Mouse (Mus musculus) gastrocnemius, postnatal 10 days (tissue): ENCODE data around the gene Irf7. TPM values are rescaled to one million over a fixed set of nuclear protein-coding genes. Genes with fewer than 3 reads are reported as not detected.
A peak's percentile ranks its signal among the peaks of the same experiment; 100 is the strongest.

Source experiments
- DNase-seq: peaks from one replicate; pipeline ENCODE4 v3.0.0; 2021; ENCODE audit warnings: mixed read lengths
- long read RNA-seq, 2 experiments: library from polyadenylated mRNA; stranded (forward); transcript quantifications; one replicate each; pipeline ENCODE4 v2.0.0; 2021
- total RNA-seq, 2 experiments: library from RNA; stranded (reverse); gene quantifications; 2 replicates each; pipeline ENCODE4 v1.2.3; 2021

The Irf7 gene
- 1 to 10 TPM in 1 of 2 experiments, under 1 TPM in 1; 0.59 to 1.2 TPM for total RNA-seq
- long read RNA-seq, experiment 1, partial matches to known transcripts, result 0 of 3 reads
- long read RNA-seq, experiment 1, other reads (novel, unspliced or antisense), result 2 of 3 reads
- long read RNA-seq, experiment 2, partial matches to known transcripts, result 0 of 1 reads
- long read RNA-seq, experiment 2, other reads (novel, unspliced or antisense), result 0 of 1 reads

DNA sequence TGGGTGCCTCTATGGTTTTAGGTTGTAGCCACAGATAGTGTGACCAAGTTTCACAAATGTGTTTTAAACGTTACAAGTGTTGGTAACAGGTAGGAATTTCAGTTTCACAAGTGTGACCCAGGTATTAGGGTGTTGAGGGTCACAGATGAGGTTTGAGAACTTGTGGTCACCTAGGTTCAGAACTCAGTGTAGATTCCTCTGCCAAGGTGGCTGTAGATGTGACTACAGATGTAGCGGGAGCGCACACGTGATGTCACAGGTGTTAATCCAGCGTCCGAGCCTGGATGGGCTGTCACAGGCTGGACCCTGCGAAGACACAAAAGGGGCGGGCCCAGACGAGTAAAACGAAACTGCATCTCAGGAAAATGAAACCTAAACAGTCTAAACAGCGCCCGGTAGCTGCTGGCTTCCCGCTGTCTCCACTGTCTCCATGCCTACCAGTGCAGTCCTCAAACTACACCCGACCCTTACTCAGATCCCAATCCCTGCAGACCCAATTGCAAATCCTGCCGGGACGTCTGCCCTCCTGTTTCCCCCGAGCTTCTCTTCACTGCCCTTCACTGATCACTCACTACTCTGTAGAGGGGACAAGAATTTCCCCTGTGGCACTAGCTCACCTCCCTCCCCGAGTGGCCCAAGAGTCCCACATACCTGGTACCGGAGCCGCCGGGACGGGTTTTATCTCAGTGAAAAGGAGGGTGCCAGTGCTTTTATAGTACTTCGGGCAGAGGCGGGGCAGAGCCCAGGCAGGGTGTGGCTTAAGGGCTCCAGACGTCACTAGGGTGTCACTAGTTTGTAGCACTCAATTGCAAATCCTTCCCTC, at the start of gene Irf7:
TSS of gene Irf7 (minus strand) at position 743 of the 823 bp plus-strand sequence.
- DNase-seq, result peak; percentile 40

DNA sequence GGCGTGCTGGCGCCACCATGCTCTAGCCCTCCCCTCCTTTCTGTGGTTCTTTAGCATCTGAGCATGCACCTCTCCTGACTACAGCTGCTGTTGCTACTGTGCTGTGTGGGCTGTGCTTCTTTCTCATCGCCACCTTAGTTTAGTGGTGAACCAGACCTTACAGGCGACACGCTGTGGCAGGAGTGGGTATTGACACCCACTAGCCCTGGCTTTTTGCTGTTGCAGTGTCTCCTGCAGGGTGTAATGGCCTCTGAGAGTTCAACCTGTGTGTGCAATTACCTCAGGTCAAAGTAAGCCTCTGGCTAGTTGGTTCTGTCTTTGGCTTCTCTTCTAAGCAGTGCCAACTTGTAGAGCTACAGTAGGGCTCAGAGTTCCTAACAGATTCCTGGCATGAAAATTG, 49.7 kb upstream of the Irf7 start:
- no peak for DNase-seq

GRCm38 (mm10) chr7:141315076-141315475, 48.8 kb upstream of the Irf7 start:
- DNase-seq, result no peak

GRCm38 (mm10) chr7:141314416-141314815, 48.1 kb upstream of the Irf7 start:
- no peak for DNase-seq

- DNase-seq, result no peak
Observed at GRCm38 (mm10) chr7:141304537-141304936, 38.3 kb upstream of the Irf7 start.

GRCm38 (mm10) chr7:141302702-141303268, 36.5 kb upstream of the Irf7 start:
- no peak for DNase-seq

GRCm38 (mm10) chr7:141301386-141301785, 35.1 kb upstream of the Irf7 start:
- no peak for DNase-seq

- DNase-seq, result no peak
Observed at GRCm38 (mm10) chr7:141299175-141299574, 32.9 kb upstream of the Irf7 start.

GRCm38 (mm10) chr7:141297926-141298650, 31.8 kb upstream of the Irf7 start:
- no peak for DNase-seq

DNA sequence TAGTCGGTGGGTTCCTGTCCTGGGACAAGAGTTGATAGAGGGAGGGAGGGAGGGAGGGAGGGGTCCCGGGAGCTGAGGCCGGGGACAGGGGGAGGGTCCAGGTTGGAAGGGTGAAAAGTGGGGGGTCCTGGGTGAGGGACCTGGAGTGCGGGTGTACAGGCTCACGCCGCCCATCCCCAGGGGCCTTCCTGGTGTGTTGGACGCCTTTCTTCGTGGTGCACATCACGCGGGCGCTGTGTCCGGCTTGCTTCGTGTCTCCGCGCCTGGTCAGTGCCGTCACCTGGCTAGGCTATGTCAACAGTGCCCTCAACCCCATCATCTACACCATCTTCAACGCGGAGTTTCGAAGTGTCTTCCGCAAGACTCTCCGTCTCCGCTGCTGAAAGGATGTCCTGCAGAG, 28.2 kb upstream of the Irf7 start:
- DNase-seq, result no peak

DNA sequence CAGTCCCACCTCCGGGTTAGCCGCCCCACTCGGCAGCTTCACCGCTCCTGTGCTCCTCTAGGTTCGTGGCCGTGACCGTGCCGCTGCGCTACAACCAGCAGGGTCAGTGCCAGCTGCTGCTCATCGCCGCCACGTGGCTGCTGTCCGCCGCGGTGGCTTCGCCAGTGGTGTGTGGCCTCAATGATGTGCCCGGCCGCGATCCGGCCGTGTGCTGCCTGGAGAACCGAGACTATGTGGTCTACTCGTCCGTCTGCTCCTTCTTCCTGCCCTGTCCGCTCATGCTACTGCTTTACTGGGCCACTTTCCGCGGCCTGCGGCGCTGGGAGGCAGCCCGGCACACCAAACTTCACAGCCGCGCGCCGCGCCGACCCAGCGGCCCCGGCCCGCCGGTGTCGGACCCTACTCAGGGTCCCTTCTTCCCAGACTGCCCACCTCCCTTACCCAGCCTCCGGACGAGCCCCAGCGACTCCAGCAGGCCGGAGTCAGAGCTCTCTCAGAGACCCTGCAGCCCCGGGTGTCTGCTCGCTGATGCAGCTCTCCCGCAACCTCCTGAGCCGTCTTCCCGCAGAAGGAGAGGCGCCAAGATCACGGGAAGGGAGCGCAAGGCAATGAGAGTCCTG, 27.7 kb upstream of the Irf7 start:
- DNase-seq, result peak; percentile 52

DNA sequence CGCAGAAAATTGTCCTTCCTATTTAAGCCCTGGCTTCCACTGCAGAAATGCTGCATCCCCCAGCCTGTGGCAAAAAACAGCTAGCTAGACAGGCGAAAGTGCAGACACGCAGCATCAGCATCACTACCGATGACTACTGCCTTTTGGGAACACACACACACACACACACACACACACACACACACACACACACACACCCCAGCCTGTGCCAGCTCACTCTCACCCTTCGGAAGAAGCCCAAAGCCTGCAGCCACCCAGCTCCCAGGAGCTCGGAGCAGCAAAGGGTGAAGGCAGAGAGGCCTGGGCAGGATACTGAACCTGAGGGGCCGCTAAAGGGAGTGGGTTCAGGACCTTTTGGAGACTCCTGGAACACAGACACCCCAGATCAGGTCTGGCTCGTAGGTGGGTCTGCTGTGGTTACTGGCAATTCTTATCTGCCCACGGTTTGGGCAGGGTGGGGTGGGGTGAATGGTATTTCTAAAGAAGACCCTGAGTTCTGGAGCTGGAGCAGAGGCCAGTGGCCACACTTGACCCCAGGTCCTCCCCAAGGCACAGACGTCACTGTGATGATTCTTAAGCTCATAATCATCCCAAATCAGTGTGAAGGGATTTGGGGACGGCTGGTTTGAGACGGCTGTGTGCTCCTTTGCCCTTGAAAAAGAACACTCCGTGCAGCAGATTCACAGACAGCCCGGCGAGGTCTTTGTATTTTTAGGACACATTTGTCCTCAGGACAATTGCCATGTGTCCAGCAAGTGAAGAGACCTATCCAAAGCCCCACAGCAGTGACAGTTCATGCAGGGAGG, 26.5 kb upstream of the Irf7 start:
- no peak for DNase-seq

DNA sequence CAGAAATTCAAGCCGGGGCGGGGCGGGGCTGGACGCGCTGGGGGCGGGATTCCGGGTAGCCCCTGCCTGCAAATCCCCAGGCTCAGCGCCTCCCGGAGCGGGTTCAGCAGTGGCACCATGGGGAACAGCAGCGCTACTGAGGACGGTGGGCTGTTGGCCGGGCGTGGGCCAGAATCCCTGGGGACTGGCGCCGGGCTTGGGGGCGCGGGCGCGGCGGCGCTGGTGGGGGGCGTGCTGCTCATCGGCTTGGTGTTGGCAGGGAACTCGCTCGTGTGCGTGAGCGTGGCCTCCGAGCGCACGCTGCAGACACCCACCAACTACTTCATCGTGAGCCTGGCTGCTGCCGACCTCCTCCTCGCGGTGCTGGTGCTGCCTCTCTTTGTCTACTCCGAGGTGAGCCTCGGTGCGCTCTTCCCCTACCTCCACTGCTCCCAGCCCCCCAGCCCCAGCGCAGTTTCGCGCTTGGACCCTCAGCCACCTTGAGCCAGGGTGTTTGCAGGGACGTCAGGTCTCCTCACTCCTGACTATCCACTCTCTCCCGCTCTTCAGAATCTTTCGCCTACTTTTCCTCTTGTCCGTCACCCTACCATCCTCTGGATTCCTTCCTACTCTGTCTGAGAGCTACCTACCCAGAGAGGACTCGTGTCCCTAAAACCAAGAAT, 25.8 kb upstream of the Irf7 start, which contains the start of gene Drd4:
TSS of gene Drd4 (plus strand) at position 86 of the 662 bp plus-strand sequence.
- DNase-seq, result no peak

GRCm38 (mm10) chr7:141288042-141288441, 21.8 kb upstream of the Irf7 start:
- no peak for DNase-seq

DNA sequence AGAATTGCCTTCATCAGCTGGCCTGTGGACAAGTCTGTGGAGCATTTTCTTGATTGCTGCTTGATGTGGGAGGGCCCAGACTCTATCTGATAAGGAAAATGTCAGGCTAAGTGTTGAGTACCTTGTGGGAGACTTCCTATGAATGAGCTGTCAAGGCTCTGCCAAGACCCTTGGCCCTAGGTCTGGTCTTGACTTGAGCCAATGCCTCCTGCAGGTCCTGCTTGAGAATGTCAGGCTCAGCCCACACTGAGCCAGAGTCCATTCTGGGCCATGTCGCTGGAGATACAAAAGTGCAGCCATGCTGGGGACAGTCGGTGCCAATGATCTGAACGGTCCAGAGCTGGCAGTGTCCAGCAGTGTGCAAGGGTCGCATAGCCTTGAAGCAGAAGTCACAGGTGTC, 16.5 kb upstream of the Irf7 start:
- DNase-seq, result no peak

- no peak for DNase-seq
Observed at GRCm38 (mm10) chr7:141281442-141281841, 15.2 kb upstream of the Irf7 start.

DNA sequence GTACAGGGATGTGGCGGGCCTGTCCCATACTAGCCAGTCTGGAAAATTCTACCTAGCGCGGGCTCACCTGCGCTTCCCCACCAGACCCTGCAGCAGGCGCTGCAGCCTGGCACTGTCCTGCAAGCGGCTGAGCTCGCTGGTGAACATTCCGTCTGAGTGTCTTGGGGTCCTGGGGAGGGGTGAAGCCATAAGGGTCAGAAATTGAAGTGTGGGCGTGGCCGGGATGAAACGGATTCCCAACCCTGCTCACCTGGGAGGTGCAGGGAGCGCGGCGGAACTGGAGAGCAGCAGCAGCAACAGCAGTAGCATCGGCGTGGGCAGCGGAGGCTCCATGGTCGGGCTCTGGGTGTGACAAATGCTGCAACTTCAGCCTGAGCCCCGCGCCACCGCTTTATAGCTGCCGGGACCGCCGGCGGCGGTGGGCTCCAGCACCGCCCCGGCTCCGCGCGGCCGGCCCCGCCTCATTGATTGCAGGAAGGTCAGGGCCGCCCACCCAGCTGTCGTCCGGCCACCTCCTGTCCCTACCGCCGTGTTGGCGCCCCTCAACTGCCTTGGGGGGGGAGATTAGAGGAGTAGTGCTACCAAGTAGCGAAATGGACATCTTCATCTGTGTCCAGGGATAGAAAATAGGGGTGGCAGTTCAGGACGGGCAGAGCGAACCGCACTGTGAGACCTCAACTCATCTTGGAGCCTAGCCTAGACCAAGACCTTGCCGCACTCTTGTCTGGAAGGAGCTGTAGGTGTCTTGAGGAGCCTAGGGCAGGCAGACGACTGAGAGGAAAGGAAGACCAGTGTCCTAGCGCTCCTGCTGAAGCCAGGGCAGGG, 12.7 kb upstream of the Irf7 start, which contains the start of gene Sct:
TSS of gene Sct (minus strand) at position 368 of the 825 bp plus-strand sequence.
- DNase-seq, result no peak

GRCm38 (mm10) chr7:141277701-141278678, 11.7 kb upstream of the Irf7 start:
- no peak for DNase-seq
